Mouse (Mus musculus) cerebellum, postnatal 10 days (tissue): ENCODE data around the gene Olfr923.
"Not testable (repeated sequence)": the region's sequence is repeated elsewhere in the genome, so short reads cannot be mapped to it uniquely, and the experiment has no call there.

Experiments
- DNase-seq, 2 experiments: peaks; one replicate each; pipeline ENCODE4 v3.0.0; 2021; ENCODE audit warnings: mixed read lengths in 2 of 2

Gene Olfr923

GRCm38 (mm10) chr9:38826245-38826644 is at the start of gene Olfr923:
Gene Olfr923 (plus strand): TSS chr9:38826545.
- no peak for DNase-seq

GRCm38 (mm10) chr9:38792689-38793088 is 33.7 kb upstream of the Olfr923 start:
- no peak for DNase-seq

- DNase-seq, result peak; percentile 1 to 4
These were observed 20.6 kb upstream of the Olfr923 start for GRCm38 (mm10) chr9:38805696-38806095.

GRCm38 (mm10) chr9:38814314-38814713 is 12.0 kb upstream of the Olfr923 start, which contains the start of gene Olfr922:
Gene Olfr922 (plus strand): TSS chr9:38814614.
- DNase-seq, result no peak

- no peak for DNase-seq
These were observed 10.8 kb upstream of the Olfr923 start for GRCm38 (mm10) chr9:38815458-38815986.

- no peak for DNase-seq
These were observed 6.7 kb downstream of the Olfr923 start for GRCm38 (mm10) chr9:38833027-38833426.

GRCm38 (mm10) chr9:38844149-38844548 is 17.8 kb downstream of the Olfr923 start, which contains the start of gene Olfr924:
Gene Olfr924 (plus strand): TSS chr9:38844449.
- DNase-seq, result no peak

GRCm38 (mm10) chr9:38854760-38855159 is 28.4 kb downstream of the Olfr923 start, which contains the start of gene Olfr26:
Gene Olfr26 (plus strand): TSS chr9:38855060.
- DNase-seq, result no peak

- not testable (repeated sequence) for DNase-seq
These were observed 48.5 kb downstream of the Olfr923 start for GRCm38 (mm10) chr9:38874880-38875279.

GRCm38 (mm10) chr9:38876826-38877225 is 50.5 kb downstream of the Olfr923 start, which contains the start of gene Olfr926:
Gene Olfr926 (plus strand): TSS chr9:38877126.
- DNase-seq, result no peak
